Mouse (Mus musculus): ENCODE data around the gene Cdc42bpa.

Gene Cdc42bpa

DNA sequence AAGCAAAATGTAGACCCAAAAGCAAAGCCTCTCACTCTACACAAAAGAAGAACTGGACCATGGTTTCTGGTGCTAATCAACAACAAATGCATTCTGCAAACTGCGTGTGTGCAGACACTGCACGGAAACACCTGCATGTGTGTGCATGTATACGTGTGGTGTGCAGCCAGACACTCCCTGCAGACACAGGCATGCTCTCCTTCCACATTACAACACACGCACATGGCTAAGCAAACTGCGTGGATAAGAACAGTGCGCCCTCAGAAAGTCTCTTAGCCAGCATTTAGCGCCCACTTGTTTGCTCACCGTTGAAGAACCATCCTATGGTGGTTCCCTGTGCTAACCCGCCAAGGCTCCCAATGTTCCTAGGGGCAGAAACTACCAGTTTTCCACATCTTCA is 233.8 kb downstream of the Cdc42bpa start:
- no peak for DNase-seq

DNA sequence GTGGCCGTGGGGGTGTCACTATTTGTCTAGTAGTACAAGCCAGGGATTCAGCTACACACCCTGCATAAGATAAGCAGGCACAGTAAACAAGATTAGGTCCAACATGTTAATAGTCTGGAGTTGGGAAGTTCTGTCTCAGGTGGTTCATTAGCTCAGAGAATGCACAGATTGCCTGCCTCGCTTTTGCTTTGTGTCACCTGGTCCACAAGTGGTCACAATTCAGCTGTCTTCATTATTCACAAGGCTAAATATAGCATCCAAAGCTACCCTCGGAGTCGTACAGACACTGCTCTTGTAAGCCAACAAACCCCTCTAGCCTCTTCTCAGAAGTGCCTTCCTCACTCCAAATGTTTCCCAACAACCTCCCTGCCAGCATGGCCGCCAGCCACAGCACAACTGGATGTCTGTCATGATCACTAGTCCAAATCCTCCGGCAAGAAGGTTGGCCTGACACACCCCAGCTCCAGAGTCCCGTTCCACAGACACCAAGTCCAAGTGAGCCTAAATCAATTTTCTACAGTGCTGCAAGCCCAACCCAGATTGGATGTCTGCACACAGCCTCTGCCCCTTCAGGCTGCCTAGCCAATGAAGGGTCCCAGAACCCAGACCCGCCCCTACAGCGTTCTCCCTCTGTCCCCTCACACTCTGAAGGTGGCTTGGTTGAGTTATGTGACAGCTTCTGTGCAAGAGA is 234.7 kb downstream of the Cdc42bpa start:
- DNase-seq: peak in 1 of 2 experiments; percentile 31

DNA sequence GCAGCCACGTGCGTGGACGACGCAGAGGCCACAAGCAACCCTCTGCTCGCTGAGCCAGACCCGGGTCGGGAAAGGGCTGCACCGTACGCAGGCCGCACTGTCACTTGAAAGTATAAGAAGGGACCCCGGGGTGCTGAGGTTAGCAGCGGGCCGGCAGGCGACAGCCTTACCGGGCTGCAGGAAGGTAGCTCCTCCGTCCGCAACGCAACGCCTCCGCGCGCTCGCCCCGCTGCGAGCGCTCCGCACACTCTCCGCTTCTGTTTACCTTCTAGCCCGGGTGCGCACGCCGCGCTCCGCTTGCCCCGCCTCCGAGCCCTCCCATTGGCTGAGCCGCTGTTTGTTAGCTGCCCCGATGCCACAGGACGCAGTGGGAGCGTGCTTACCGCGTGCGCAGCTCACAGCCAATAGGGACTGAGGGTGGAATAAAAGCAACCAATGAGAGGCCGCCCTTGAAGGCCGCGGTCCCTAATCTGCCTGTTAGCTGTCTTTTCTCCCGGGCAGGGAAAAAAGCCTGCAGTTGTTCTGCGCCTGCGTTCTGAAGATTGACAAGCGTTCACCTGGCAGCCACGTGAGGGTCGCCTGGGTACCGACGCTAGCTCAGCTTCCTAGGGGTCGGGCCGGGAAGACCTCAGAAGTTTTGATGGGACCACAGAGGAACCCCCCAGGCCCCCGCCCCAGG is 235.6 kb downstream of the Cdc42bpa start:
- peak; percentile 96 for DNase-seq

DNA sequence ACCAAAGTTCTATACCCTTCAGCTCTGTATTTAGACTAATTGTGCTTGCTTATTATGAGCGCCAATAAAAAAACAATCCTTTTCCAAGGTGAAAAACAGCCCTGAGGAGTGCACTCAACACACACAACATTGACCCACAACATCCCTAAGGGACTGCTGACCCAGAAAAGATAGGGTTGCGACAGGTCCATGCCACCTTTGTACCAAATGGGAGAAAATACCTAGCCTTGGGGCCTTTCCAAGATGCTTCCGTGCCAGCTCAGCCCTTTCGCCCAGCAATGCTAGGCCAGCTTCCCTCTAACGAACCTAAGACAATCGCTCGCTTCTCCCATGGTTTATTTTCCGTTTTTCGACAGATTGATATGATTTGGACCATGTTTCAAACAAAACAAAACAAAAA is 236.2 kb downstream of the Cdc42bpa start:
- no peak for DNase-seq

DNA sequence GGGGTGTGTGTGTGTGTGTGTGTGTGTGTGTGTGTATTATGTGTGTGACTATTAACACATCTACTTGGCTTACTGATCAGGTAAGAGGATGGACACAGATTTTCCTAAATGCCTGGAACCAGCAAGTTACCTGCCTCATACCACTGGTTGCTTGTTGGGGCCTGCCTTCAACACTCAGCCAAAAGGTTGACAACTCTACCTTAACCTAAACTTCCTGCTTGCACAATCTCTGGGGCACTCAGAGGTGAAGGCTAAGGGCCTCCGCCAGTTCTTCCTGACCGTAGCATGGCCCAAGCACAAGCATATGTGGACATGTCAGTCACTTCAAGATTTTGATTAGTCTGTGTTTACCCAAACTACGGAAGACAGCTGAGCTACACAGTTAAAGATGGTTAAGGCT is 237.7 kb downstream of the Cdc42bpa start:
- DNase-seq: no peak

DNA sequence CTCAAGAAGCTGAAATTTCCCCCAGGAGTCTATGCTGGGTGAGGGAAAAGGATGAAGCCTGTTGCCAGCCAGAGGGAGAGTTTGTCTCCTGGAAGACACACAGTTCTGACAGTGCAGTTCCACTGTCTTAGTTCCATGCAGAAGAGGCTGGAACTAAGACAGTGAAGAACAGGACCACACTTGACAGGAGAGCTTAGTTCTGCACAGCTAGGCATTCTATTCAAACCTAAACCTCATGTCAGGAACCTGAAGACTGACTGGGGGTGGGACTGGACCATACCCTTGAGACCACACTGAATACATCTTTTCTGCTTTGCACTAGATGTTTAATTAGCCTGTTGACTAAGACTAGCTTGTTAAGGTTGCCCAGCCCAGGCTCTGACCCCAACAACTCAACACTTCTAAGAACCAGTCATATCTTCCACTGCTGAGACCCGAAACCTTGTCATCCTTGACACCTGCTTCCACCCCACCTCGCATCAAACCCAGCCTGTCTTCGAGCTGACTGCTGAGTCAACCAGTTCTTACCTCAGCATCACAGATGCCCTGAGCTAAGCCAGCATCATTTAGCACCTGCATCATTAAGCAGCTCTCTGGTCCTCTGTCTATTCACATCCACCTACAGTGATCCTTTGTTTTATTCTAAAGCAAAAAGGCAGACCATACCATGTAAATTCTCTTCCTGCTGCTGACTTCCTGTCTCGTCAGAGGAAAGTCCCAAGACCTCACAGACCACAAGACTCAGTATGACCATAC is 238.9 kb downstream of the Cdc42bpa start, which contains the start of gene Coq8a:
Gene Coq8a, minus strand, starts transcription at position 644 of the 756 bp plus-strand sequence.
- peak; percentile 43 to 45 for DNase-seq

DNA sequence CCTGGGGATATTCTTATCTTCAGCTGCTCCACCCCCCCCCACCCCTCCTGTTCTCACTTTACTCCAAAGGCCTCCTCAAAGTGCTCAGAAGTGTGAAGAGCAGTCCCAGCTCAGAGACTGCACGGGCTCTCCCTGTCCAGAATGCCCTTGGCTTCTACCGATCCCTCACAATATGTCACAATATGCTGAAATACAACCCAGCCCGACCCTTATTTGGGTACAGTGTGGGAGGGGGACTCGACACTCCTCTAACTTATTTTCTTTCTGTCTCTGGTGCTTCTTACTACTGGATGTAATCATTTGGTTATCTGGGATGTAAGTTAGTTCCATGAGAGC is 239.4 kb downstream of the Cdc42bpa start:
- DNase-seq: peak in 1 of 2 experiments; percentile 21

DNA sequence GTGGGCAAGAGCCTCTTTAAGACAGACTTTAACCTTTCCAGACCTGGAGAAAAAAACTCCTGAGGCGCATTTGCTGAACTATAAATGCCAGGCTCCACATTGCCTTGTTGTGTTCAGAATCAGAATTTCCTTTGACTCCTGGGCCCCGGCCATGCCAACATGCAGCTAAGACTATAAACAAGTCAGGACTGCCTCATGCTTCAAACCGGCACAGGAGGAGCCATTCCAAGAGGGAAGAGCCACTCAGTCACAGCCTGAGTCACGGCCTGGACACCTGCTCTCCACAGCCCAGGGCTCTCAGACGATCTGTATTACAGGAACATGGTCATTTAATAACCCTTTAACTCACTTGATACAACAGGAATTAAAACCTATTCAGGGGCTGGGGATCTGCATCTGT is 240.4 kb downstream of the Cdc42bpa start:
- DNase-seq: no peak

DNA sequence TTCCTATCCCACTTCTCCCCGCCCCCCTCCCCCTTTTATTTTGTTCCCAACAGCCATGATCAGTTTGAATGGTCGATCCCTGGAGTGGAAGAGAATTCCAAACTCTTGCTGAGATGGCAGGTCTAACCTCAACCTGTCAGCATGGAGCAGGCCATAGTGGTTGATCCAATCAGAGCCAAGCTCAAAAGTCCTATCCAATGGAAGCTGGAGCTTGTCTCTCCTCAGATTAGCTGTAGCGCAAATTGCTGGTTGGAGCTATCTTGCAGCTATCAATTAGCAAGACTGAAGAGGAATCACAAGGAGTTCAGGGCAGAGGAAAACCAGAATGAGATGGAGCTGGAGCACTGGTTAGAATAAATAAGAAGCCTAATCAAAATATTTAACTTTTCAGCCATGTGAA is 248.1 kb downstream of the Cdc42bpa start:
- DNase-seq: no peak

DNA sequence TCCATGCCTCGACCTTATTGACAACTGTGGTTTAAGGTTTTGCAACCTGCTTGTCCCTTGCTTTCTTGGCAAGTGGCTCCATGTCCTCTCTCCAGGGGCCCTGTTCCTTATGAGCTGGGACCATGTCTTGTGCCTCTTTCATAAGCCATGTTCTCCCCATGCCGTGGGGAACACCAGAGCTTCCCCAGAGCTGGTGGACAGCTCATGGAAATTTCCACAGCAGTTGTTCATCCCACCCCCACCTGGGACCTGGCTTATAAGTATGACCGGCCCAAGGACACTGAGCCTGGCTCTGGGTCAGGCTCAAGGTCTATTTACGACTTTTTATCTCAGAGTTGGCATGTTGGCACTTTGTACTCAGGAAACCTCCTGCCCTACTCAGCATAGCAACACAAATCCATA is 249.8 kb downstream of the Cdc42bpa start:
- no peak for DNase-seq

DNA sequence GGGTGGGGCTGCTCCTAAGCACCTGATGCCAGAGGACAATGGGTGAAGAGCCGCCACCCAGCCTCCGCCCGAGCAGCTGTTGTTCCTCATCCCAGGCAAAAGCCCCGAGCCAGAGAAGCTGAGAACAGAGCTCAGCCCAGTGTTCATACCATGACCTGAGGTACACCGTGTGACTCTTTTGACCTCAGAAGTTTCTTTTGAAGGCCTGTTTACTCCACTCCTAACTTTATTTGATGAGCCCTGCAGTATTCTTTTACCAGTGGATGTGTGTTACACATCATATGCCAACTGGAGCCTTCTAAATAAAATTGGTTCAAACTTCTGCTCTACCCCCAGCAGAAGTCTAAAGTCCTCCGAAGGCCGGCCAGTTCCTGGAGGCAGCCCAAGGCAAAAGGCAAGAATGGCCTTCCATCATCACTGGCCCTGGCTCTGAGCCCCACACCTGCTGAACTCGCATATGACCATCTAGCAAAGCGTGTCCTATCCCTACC is 250.6 kb downstream of the Cdc42bpa start:
- no peak for DNase-seq

DNA sequence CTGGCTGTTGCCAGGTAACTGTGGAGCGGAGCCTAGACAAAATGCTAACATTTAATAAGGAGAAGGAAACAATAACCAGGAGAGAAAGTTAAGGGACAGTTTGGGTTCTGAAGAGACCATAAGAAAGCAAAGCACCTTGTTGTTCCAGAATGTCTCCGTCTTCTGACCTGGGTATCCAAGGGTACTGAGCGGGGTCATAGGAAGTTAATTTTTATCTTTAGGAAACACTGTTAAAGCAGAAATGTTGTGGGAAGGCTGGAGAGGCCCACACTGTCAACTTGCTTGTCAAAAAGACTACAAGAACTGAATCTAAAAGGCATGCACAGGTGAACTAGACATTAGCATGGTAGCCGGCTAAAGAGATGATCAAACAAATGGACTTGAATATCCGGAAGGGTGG is 252.6 kb downstream of the Cdc42bpa start:
- DNase-seq: no peak

DNA sequence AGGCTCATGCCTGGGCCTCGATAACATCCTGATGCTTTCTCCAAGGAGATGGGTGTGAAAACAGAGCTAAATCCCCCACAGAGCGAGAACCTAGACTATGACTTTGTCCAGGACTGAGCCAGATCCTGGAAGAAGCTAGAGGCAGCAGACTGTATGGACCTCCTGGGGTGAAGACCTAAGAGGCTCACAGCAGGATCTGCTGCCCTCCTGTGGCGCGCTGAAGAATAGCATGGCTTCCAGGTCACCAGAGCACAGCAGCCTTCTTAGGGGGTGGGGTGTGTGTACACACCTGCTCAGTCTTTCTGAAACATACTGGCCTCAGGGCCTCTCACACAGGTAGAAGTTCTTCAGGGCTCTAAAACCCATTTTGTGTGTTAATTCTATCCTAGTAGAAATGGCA is 254.8 kb downstream of the Cdc42bpa start:
- DNase-seq: peak; percentile 55 to 62

Data from spleen, adult 18-20 months (tissue).